11 mouse cellular contexts compared by ENCODE assay signal in the genomic region with DNA sequence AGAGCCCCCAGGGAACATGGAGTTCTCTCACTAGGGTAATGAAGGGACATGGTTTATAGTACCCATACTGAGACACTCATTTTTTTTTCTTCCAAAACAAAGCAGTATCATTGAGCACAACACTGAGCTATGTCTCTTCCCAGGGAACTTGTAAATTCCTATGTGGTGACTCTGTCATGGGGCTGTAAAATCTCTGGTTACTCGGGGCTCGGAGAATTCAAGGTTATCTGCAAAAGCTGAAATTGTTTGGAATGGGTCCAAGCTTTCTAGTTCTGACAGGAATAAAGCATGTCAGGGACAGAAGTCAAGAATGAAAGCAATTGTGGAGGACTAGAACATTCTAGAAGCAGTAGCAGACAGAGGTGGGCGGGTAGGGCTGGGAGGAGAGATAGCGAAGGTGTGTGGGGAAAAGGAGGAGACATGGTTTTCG. TPM values are rescaled to one million over a fixed set of nuclear protein-coding genes. Genes with fewer than 3 reads are reported as not detected.
DNase-seq lines count a peak whose midpoint lies in the region; ATAC-seq lines count a peak whose summit lies in the region.
"Had no signal": no experiment of that assay in that cellular context is flagged by ENCODE, and none has a peak within 500 bp of the region (broad histone marks: within the 10 kb centered on the region; RNA-seq: fewer than 3 reads in every experiment).

No protein-coding gene starts in this region.

- H3K9ac ChIP-seq in limb, embryonic 13.5 days: no peak overlapping the region
- no peak overlapping the region for H3K9ac ChIP-seq in heart, embryonic 13.5 days
- H3K9ac ChIP-seq: neural tube, embryonic 12.5 days had no signal

- H3K36me3 ChIP-seq in limb, embryonic 13.5 days: no peaks in the 10 kb centered on the region
- no peaks in the 10 kb centered on the region for H3K36me3 ChIP-seq in limb, embryonic 10.5 days
- H3K36me3 ChIP-seq in heart, embryonic 13.5 days: no peaks in the 10 kb centered on the region
- H3K36me3 ChIP-seq: neural tube, embryonic 12.5 days had no signal

- no peaks in the 10 kb centered on the region for H3K27me3 ChIP-seq in limb, embryonic 13.5 days
- no peaks in the 10 kb centered on the region for H3K27me3 ChIP-seq in limb, embryonic 10.5 days (ENCODE audit: low read depth, poor library complexity, severe bottlenecking)
- H3K27me3 ChIP-seq in heart, embryonic 13.5 days (replicated peaks): no peaks in the 10 kb centered on the region
- H3K27me3 ChIP-seq: neural tube, embryonic 12.5 days had no signal

- peak; percentile 67 to 90 for DNase-seq in adrenal gland, adult (ENCODE audit: inconsistent age in 2 of 2, low spot score in 1 of 2)
- DNase-seq in adrenal gland, postnatal 25 days: no peak
- DNase-seq in limb, embryonic 10.5 days (ENCODE audit: low spot score): no peak
- DNase-seq in lung, postnatal 25 days (ENCODE audit: low spot score): peak; percentile 51
- DNase-seq in frontal cortex, postnatal 36 days (ENCODE audit: low spot score in 2 of 2): no peak
- no peak for DNase-seq in cerebellum, postnatal 10 days

- peaks cover 22% of the 10 kb centered on the region for H3K4me1 ChIP-seq in limb, embryonic 13.5 days
- H3K4me1 ChIP-seq in limb, embryonic 10.5 days: no peaks in the 10 kb centered on the region
- peaks cover 41% of the 10 kb centered on the region for H3K4me1 ChIP-seq in heart, embryonic 13.5 days
- H3K4me1 ChIP-seq: neural tube, embryonic 12.5 days had no signal

- no peaks in the 10 kb centered on the region for H3K9me3 ChIP-seq in limb, embryonic 13.5 days
- no peaks in the 10 kb centered on the region for H3K9me3 ChIP-seq in limb, embryonic 10.5 days (replicated peaks)
- no peaks in the 10 kb centered on the region for H3K9me3 ChIP-seq in heart, embryonic 13.5 days
- H3K9me3 ChIP-seq: neural tube, embryonic 12.5 days had no signal

- WGBS in limb, embryonic 13.5 days: 52% methylated on average over 5 of the region's 5 CpGs
- WGBS in limb, embryonic 10.5 days: 91% methylated on average over 5 of the region's 5 CpGs
- 15% methylated on average over 5 of the region's 5 CpGs for WGBS in heart, embryonic 13.5 days

- no peak overlapping the region for H3K4me2 ChIP-seq in limb, embryonic 13.5 days (replicated peaks)
- no peak overlapping the region; the same call in 1 of the 2 replicates for H3K4me2 ChIP-seq in heart, embryonic 13.5 days
- H3K4me2 ChIP-seq: neural tube, embryonic 12.5 days had no signal

- ATAC-seq in limb, embryonic 13.5 days (ENCODE audit: low FRiP score, low read depth): peak; percentile 81
- peak; percentile 52; the same call in 1 of the 2 replicates for ATAC-seq in heart, embryonic 13.5 days (ENCODE audit: extremely low read depth, insufficient number of reproducible peaks, low FRiP score, low TSS enrichment)
- ATAC-seq: forebrain, embryonic 16.5 days had no signal

- no peak overlapping the region for H3K4me3 ChIP-seq in limb, embryonic 13.5 days
- no peak overlapping the region for H3K4me3 ChIP-seq in limb, embryonic 10.5 days
- H3K4me3 ChIP-seq in heart, embryonic 13.5 days: no peak overlapping the region
- H3K4me3 ChIP-seq: neural tube, embryonic 12.5 days had no signal

- H3K27ac ChIP-seq in limb, embryonic 13.5 days: peak overlapping the region; percentile 1; the same call in 1 of the 2 replicates
- H3K27ac ChIP-seq in limb, embryonic 10.5 days: no peak overlapping the region
- peak overlapping the region; percentile 95 for H3K27ac ChIP-seq in heart, embryonic 13.5 days (replicated peaks)
- H3K27ac ChIP-seq: macrophage; neural tube, embryonic 12.5 days had no signal

RNA-seq across cellular contexts. Expression of a gene that starts 36.6 kb away (rescaled TPM):
- 40.8 and 41.1 TPM in 2 replicates for total RNA-seq in adrenal gland, postnatal 25 days (2021)
- polyA plus RNA-seq in limb, embryonic 13.5 days (2015; fragmentation: Nextera tagmentation; extraction: Ambion mirVana): 44.2 and 45.8 TPM in 2 replicates
- 57.3 and 59.1 TPM in 2 replicates for polyA plus RNA-seq in limb, embryonic 10.5 days (2016; fragmentation: Nextera tagmentation; extraction: Ambion mirVana)
- 55.3 and 57.8 TPM in 2 replicates for polyA plus RNA-seq in heart, embryonic 13.5 days (2015; fragmentation: Nextera tagmentation; extraction: Ambion mirVana)

RNA-seq across cellular contexts. Expression of a gene that starts 36.6 kb away (rescaled TPM):
- 44.0 and 49.5 TPM in 2 replicates for total RNA-seq in adrenal gland, postnatal 25 days (2021)
- polyA plus RNA-seq in limb, embryonic 13.5 days (2015; fragmentation: Nextera tagmentation; extraction: Ambion mirVana): 60.2 and 60.9 TPM in 2 replicates
- 85.4 and 97.4 TPM in 2 replicates for polyA plus RNA-seq in limb, embryonic 10.5 days (2016; fragmentation: Nextera tagmentation; extraction: Ambion mirVana)
- 69.5 and 74.7 TPM in 2 replicates for polyA plus RNA-seq in heart, embryonic 13.5 days (2015; fragmentation: Nextera tagmentation; extraction: Ambion mirVana)

Comparison
In these comparisons a context has a peak if more than half of its experiments do, and no peak if none do; other contexts are left out.
1. DNase-seq: peak in adrenal gland, adult (2 of 2) and lung, postnatal 25 days (single experiment); none in adrenal gland, postnatal 25 days (single experiment), limb, embryonic 10.5 days (single experiment), frontal cortex, postnatal 36 days (0 of 2) and cerebellum, postnatal 10 days (0 of 2).